Mouse (Mus musculus): ENCODE measurements at regions not wholly inside any gene's neighbourhood (a gene's known extent, or its start where the extent isn't known, plus 50 kb on each side); places are given as distances from the start of the nearest gene placed in this dataset.
A peak's percentile ranks its signal among the peaks of the same experiment; 100 is the strongest.

DNA sequence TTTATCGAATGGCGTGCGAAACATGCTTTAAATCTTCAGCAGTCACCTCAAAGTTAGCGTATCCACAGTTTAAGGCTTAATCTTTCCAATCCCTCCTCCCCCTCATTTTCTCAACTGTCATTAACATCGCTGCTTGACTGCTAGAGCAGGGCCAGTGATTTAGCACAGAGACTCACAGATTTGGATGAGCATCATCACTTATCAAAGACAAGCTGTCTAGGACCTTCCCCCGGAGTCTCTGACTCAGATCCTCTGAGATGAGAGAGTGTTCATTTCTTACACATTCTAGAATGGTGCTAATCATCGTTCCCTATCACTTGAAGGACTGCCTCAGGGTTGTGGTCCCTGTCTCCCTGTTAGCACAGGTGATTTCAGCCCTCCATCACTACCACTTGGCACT is 112.1 kb upstream of the Tmem132c start:
- DNase-seq (ENCODE audit: extremely low spot score in 1 of 2, low spot score in 1 of 2): peak; percentile 8 to 55

DNA sequence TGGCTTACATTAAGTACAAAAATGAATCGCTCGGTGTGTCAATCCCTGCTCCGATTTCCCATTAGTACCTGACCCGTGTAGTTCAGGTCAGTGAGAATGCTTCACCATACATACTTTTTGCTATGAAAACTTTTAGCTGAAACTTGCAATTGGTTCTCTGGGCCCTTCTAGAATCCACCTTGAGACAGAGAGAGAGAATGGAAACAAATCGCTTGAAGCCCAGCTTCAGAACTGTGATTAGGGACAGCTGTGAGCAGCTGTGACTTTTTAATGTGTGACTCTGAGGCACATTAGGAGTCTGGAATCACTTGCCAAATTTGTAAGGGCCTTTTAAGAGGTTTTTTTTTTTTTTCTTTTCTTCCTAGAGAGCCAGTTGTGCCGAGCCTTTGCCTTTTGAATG is 107.2 kb upstream of the Tmem132c start:
- no peak for DNase-seq (ENCODE audit: extremely low spot score in 1 of 2, low spot score in 1 of 2)

DNA sequence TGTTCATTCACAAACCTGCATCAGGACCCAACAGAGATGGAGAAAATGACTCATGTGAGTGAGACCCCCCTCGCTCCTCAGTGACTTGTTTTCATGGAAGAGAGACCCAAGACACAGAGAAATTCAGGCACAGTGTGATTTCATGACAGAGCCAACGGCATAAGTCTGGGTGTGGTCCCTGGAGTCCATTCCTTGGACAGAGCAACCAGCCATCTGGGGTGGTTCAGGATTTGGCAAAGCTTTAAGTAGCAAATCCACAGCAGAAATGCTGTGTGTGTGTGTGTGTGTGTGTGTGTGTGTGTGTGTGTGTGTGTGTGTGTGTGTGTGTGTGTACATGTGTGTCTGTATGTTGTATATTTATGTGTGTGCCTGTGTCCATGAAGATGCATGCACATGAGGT is 101.0 kb upstream of the Tmem132c start:
- DNase-seq (ENCODE audit: extremely low spot score in 1 of 2, low spot score in 1 of 2): no peak

DNA sequence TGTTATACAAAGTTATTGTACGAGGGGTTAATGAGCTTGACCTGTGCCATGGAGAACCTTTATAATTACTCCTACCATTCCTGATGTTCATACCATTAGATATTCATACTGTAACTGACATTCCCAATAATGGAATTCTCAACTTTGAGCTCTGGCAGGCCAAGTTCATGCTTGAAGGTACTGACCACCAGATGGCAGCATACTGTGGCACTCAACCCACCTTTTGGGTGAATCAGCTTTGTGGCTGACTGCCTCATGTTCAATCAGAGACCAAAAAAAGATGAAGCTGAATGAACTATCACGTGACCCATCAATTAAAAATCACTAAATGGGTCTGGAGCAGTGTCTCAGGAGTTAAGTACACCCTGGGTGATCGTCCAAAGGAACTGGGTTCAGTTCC is 81.3 kb upstream of the Tmem132c start:
- DNase-seq (ENCODE audit: extremely low spot score in 1 of 2, low spot score in 1 of 2): peak in 1 of 2 experiments; percentile 57

DNA sequence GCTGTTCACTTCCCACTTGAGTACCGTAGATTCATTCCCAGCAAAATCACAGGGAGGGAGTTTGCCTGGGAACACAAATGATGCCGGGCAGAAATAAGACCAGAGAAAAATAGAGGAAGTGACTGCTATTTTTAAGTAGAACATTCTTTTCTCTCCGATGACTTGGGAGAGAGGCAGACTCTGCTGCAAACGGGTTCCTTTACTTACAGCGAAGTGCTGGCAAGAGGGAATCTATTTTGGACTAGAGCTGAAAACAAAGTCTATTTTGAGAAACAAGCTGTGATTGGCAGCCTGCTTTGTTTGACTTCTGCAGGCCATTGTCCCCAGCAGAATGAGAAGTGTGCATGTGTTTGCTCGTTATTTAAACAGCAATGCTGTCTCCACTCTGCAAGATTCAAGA is 78.2 kb upstream of the Tmem132c start:
- DNase-seq (ENCODE audit: extremely low spot score in 1 of 2, low spot score in 1 of 2): peak; percentile 38 to 56

DNA sequence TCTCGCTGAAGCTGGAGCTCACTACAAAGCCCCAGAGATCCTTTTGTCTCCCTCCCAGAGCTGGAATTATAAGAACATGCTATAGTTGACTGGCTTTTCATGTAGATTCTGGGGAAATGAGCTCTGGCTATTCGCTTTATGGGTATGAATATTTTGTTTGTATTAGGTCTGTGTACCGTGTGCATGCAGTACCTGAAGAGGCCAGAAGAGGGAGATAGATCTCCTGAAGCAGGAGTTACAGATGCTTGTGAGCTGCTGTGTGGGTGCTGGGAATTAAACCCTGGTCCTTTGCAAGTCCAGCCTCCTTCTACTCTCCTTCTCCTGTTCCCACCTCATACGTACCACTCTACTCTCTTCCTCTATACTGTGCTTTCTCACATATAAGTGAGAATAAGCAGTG is 52.6 kb upstream of the Tmem132c start:
- no peak for DNase-seq (ENCODE audit: extremely low spot score in 1 of 2, low spot score in 1 of 2)

All from frontal cortex, adult 2 months (tissue).